Mouse (Mus musculus) CH12.LX (cell line): ENCODE results near the gene Atxn7l1.

Experiments used
- BHLHE40 ChIP-seq: IDR thresholded peaks from 2 replicates; pipeline ENCODE4 v1.6.1; 2011; ENCODE audit warnings: mild to moderate bottlenecking, low read depth, low read length, improper control_type of control experiment
- CHD2 ChIP-seq: IDR thresholded peaks from 2 replicates; pipeline ENCODE4 v1.6.1; 2011; ENCODE audit warnings: low read length, improper control_type of control experiment
- CTCF ChIP-seq, 2 experiments: IDR thresholded peaks in 1 of 2; conservative IDR thresholded peaks in 1 of 2; 2 replicates each; pipeline ENCODE4 v1.5.1; 2011 to 2012; ENCODE audit warnings: low read depth in 2 of 2, low read length in 2 of 2, improper control_type of control experiment in 1 of 2, inconsistent platforms in 1 of 2, mild to moderate bottlenecking in 1 of 2, moderate library complexity in 1 of 2
- HCFC1 ChIP-seq: IDR thresholded peaks from 2 replicates; pipeline ENCODE4 v1.6.1; 2012; ENCODE audit warnings: low read depth, mild to moderate bottlenecking, inconsistent platforms, low read length, improper control_type of control experiment
- MAFK ChIP-seq: IDR thresholded peaks from 2 replicates; pipeline ENCODE4 v1.6.1; 2011; ENCODE audit warnings: low read length, improper control_type of control experiment; ENCODE audit not compliant: insufficient replicate concordance
- MAX ChIP-seq: IDR thresholded peaks from 2 replicates; pipeline ENCODE4 v1.6.1; 2011; ENCODE audit warnings: low read length, improper control_type of control experiment
- MEF2A ChIP-seq: IDR thresholded peaks from 2 replicates; pipeline ENCODE4 v1.6.1; 2014; ENCODE audit warnings: low read depth, mild to moderate bottlenecking, inconsistent platforms, low read length, improper control_type of control experiment, borderline replicate concordance
- NELFE ChIP-seq: IDR thresholded peaks from 2 replicates; pipeline ENCODE4 v1.6.1; 2011; ENCODE audit warnings: low read depth, low read length, improper control_type of control experiment
- POLR2A ChIP-seq: IDR thresholded peaks from 2 replicates; pipeline ENCODE4 v1.6.1; 2011; ENCODE audit warnings: low read depth, mild to moderate bottlenecking, improper control_type of control experiment, low read length
- RCOR1 ChIP-seq: conservative IDR thresholded peaks from 2 replicates; pipeline ENCODE4 v1.6.1; 2012; ENCODE audit warnings: low read depth, mild to moderate bottlenecking, inconsistent platforms, low read length, improper control_type of control experiment
- TBP ChIP-seq: conservative IDR thresholded peaks from 2 replicates; pipeline ENCODE4 v1.6.1; 2011; ENCODE audit warnings: low read depth, low read length, improper control_type of control experiment

DNA sequence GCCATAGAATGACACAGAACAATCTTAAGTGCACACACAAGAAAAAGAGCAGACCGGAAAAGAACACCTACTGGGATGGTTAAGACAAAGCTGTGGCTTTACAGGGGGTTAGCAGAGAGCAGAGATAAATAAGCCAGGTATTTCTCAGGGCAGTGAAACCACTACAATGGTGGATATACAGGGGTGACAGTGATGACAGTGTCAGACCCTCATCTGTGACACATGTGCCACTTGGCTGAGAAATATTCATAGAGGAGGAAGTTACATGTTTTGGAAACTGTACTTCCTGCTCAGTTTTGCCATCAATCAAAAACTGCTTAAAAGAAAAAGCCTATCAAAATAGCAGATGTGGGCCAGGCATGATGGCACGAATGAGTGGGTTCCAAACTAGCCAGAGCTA is 19.4 kb upstream of the Atxn7l1 start:
- TF ChIP-seq CTCF (conservative IDR thresholded peaks at IDR 0.05 in 1 of 2, IDR thresholded peaks at IDR 0.05 in 1 of 2; ENCODE audit: low read depth in 2 of 2, low read length in 2 of 2) (no peak), BHLHE40 (no peak), NELFE (no peak), CHD2 (no peak), POLR2A (no peak), TBP (no peak), HCFC1 (no peak), MAX (no peak), RCOR1 (no peak), MAFK (no peak), MEF2A (no peak)
